Mouse (Mus musculus): ENCODE measurements around the gene Pdzd11.

DNA sequence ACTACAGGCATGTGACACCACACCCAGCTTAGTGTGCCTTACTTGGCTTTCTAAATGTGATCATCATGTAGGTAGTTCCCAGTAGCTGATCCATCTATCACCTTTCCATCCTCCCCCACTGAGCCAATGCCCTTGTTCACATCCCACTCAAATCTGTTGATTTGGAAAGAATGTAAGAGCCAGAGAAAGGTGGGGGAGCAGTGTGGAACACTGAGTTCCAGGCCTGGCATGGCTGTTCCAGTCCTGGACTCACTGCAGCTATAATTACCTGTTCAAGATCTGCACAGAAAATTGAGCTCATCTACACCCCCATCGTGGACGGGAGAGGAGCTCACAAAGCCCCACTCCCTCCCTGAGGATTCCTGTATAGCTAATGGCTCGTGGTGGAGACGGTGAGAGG, 26.6 kb downstream of the Pdzd11 start:
- TF ChIP-seq ZNF384 (IDR thresholded peaks at IDR 0.05; ENCODE audit: low read depth, low read length) = no peak
- TF ChIP-seq HCFC1 (IDR thresholded peaks at IDR 0.05; ENCODE audit: low read depth, low read length) = no peak
- TF ChIP-seq USF2 (IDR thresholded peaks at IDR 0.05; ENCODE audit: borderline replicate concordance in 1 of 2, insufficient read depth in 1 of 2, low read depth in 1 of 2, low read length in 2 of 2) = no peak
- TF ChIP-seq POLR2A (IDR thresholded peaks at IDR 0.05; ENCODE audit: control insufficient read depth in 1 of 2, insufficient read depth in 1 of 2, low read depth in 1 of 2, low read length in 2 of 2, poor library complexity in 1 of 2) = no peak
